Mouse (Mus musculus): ENCODE results near the gene Wipf2. TPM values are rescaled to one million over a fixed set of nuclear protein-coding genes. Genes with fewer than 3 reads are reported as not detected.

Wipf2 gene
- polyA plus RNA-seq, 1 experiment from 2014 or later: 3.2 TPM

DNA sequence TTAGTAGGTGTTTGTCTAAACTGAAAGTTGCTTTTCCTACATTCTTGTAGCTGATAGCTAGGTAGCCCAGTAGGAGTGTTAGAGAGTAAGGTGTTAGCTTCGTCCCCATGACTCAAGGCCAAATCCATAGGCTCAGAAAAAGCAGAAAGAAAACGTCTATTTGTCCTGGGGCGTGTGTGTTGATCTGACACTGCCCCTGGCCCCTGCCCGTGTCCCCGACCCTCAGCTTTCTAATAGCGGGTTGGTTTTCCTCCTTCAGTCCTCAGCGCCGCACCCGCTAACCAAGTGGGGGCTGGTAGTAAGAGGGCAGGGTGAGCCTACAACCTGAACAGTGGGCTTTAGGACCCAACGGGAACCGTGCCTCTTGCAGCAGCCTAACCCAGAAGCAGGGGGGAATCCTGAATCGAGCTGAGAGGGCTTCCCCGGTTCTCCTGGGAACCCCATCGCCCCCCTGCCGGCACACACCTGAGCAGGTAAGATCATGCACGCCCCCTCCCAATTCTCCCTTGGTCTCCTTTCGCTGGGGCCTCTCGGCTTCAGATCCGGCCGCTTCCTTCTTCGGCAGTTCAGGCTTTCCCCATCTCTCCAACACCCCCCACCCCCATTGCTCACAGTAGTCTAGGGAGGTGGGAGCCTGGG is 64.1 kb downstream of the Wipf2 start, which contains the start of gene Rara:
TSS of gene Rara (plus strand) at position 381 of the 639 bp plus-strand sequence.
- 5% methylated on average over 21 of the region's 21 CpGs for WGBS
- Histone ChIP-seq H3K9ac (ENCODE audit: low read length) (peak within 1 kb of the TSS; percentile 92), H3K4me2 (ENCODE audit: low read length) (peak within 1 kb of the TSS; percentile 69), H3K27ac (replicated peaks in 1 of 2; ENCODE audit: control insufficient read depth in 1 of 2, insufficient read depth in 1 of 2, low read depth in 2 of 2, low read length in 2 of 2) (peak within 1 kb of the TSS; percentile 97 to 100), H3K9me3 (ENCODE audit: control insufficient read depth, low read length) (no peaks in the 10 kb centered on the region), H3K36me3 (ENCODE audit: control insufficient read depth, insufficient read depth, low read length) (no peaks in the 10 kb centered on the region), H3K4me3 (ENCODE audit: control insufficient read depth in 1 of 2, insufficient read depth in 1 of 2, low read depth in 1 of 2, low read length in 2 of 2) (peak within 1 kb of the TSS; percentile 74 to 85), H3K27me3 (ENCODE audit: control insufficient read depth, insufficient read depth, low read length) (no peaks in the 10 kb centered on the region), H3K4me1 (ENCODE audit: control insufficient read depth in 2 of 2, insufficient read depth in 2 of 2, low read length in 2 of 2) (peaks cover 63 to 79% of the 10 kb centered on the region in 2 experiments)
- ATAC-seq (ENCODE audit: insufficient number of reproducible peaks, insufficient read depth, low FRiP score, low read depth): no peak

DNA sequence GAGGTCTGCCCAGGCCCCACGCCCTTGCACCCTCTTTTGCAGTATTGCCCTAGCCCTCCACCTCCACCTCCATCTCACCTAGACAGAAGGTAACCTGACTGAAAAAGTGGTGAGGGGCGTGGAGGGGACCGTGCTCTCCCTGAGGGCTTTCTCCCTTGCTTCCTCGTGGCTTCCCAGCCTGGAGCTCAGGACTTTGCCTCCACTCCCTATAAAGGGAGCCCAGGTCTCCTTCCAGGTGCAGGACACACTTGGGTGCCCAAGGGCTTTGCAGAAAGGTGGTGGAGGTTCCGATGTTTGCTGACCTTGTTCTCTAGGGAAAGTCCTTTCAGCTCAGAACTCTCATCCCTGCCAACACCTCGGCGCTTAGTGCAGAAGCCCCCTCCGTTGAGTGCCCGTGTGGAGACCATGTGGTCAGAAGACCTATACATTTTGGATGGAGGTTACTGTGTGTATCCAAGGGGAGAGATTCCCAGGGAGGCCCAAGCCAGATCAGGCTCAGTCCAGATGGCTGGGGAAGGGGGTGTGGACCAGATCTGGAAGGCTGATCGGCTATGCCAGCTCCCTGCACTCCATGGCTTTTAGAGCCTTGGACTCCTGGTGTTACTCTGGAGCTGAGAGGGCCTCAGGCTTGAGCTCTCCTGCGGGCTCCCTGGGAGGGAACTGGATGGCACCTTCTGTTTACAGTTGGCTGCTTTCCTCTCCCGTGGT is 64.9 kb downstream of the Wipf2 start:
- WGBS: 5% methylated on average over 12 of the region's 12 CpGs
- H3K9me3 ChIP-seq (ENCODE audit: control insufficient read depth, low read length): no peaks in the 10 kb centered on the region
- peaks cover 70 to 81% of the 10 kb centered on the region in 2 experiments for H3K4me1 ChIP-seq (ENCODE audit: control insufficient read depth in 2 of 2, insufficient read depth in 2 of 2, low read length in 2 of 2)
- no peaks in the 10 kb centered on the region for H3K36me3 ChIP-seq (ENCODE audit: control insufficient read depth, insufficient read depth, low read length)
- H3K9ac ChIP-seq (ENCODE audit: low read length): peak overlapping the region; percentile 92
- H3K4me3 ChIP-seq (ENCODE audit: control insufficient read depth in 1 of 2, insufficient read depth in 1 of 2, low read depth in 1 of 2, low read length in 2 of 2): peak overlapping the region; percentile 74 to 85
- H3K27me3 ChIP-seq (ENCODE audit: control insufficient read depth, insufficient read depth, low read length): no peaks in the 10 kb centered on the region
- peak overlapping the region; percentile 69 for H3K4me2 ChIP-seq (ENCODE audit: low read length)
- peak overlapping the region; percentile 97 to 100 for H3K27ac ChIP-seq (replicated peaks in 1 of 2; ENCODE audit: control insufficient read depth in 1 of 2, insufficient read depth in 1 of 2, low read depth in 2 of 2, low read length in 2 of 2)
- ATAC-seq (ENCODE audit: insufficient number of reproducible peaks, insufficient read depth, low FRiP score, low read depth): no peak

DNA sequence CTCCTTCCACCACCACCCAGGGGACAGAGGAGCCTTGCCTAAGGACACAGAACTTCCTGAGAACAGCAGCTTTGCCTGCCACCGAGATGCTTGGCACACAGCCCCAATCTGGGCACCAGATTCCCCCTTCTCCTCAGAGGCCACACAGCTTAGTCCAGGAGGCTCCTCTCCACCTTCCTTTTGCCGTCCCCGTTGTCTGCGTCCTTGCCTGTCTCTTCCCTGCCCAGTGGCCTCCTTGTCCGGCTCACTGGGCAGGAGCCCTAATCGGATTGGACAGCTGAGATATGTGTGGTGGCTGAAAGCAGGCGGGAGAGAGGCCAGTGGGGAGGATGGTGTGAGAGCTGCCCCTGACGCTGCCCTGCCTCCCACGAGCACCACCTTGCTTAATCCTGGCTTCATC is 66.1 kb downstream of the Wipf2 start:
- H3K36me3 ChIP-seq (ENCODE audit: control insufficient read depth, insufficient read depth, low read length): no peaks in the 10 kb centered on the region
- H3K4me1 ChIP-seq (ENCODE audit: control insufficient read depth in 2 of 2, insufficient read depth in 2 of 2, low read length in 2 of 2): peaks cover 70 to 85% of the 10 kb centered on the region in 2 experiments
- H3K4me2 ChIP-seq (ENCODE audit: low read length): peak overlapping the region; percentile 69
- H3K27ac ChIP-seq (replicated peaks in 1 of 2; ENCODE audit: control insufficient read depth in 1 of 2, insufficient read depth in 1 of 2, low read depth in 2 of 2, low read length in 2 of 2): peak overlapping the region; percentile 97 to 100
- ATAC-seq (ENCODE audit: insufficient number of reproducible peaks, insufficient read depth, low FRiP score, low read depth): no peak
- H3K9ac ChIP-seq (ENCODE audit: low read length): peak overlapping the region; percentile 92
- 0% methylated on average over 9 of the region's 9 CpGs for WGBS
- no peaks in the 10 kb centered on the region for H3K9me3 ChIP-seq (ENCODE audit: control insufficient read depth, low read length)
- H3K27me3 ChIP-seq (ENCODE audit: control insufficient read depth, insufficient read depth, low read length): no peaks in the 10 kb centered on the region
- H3K4me3 ChIP-seq (ENCODE audit: control insufficient read depth in 1 of 2, insufficient read depth in 1 of 2, low read depth in 1 of 2, low read length in 2 of 2): peak overlapping the region; percentile 74 to 85

DNA sequence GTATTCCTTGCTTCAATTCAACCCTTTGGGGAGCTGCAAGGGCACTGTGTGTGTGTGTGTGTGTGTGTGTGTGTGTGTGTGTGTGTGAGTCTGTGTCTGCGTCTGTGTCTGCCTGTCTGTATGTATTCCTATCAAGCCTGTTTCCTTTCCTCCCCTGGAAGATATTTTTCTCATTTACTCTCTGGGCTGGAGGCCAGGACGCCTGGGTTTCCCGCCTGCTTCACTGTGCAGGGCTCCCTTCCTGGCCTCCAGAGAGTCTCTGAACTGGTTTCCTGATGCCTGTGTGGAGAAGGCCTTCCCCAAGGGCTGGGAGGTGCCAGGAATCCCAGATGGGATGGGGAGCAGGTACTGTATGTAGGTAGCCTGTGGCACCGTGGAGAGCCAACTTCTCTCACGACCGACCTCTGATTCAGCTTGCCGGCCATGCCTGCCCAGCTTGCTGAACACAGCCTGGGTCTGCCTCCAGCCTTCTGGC is 66.7 kb downstream of the Wipf2 start:
- peak overlapping the region; percentile 74 to 85 for H3K4me3 ChIP-seq (ENCODE audit: control insufficient read depth in 1 of 2, insufficient read depth in 1 of 2, low read depth in 1 of 2, low read length in 2 of 2)
- ATAC-seq (ENCODE audit: insufficient number of reproducible peaks, insufficient read depth, low FRiP score, low read depth): no peak
- H3K4me1 ChIP-seq (ENCODE audit: control insufficient read depth in 2 of 2, insufficient read depth in 2 of 2, low read length in 2 of 2): peaks cover 65 to 79% of the 10 kb centered on the region in 2 experiments
- peak overlapping the region; percentile 97 to 100 for H3K27ac ChIP-seq (replicated peaks in 1 of 2; ENCODE audit: control insufficient read depth in 1 of 2, insufficient read depth in 1 of 2, low read depth in 2 of 2, low read length in 2 of 2)
- peak overlapping the region; percentile 69 for H3K4me2 ChIP-seq (ENCODE audit: low read length)
- no peaks in the 10 kb centered on the region for H3K9me3 ChIP-seq (ENCODE audit: control insufficient read depth, low read length)
- no peaks in the 10 kb centered on the region for H3K27me3 ChIP-seq (ENCODE audit: control insufficient read depth, insufficient read depth, low read length)
- H3K9ac ChIP-seq (ENCODE audit: low read length): peak overlapping the region; percentile 92
- 11% methylated on average over 7 of the region's 7 CpGs for WGBS
- H3K36me3 ChIP-seq (ENCODE audit: control insufficient read depth, insufficient read depth, low read length): 0 out of 2 replicates have a peak, but pooled peaks cover 1% of the 10 kb centered on the region

DNA sequence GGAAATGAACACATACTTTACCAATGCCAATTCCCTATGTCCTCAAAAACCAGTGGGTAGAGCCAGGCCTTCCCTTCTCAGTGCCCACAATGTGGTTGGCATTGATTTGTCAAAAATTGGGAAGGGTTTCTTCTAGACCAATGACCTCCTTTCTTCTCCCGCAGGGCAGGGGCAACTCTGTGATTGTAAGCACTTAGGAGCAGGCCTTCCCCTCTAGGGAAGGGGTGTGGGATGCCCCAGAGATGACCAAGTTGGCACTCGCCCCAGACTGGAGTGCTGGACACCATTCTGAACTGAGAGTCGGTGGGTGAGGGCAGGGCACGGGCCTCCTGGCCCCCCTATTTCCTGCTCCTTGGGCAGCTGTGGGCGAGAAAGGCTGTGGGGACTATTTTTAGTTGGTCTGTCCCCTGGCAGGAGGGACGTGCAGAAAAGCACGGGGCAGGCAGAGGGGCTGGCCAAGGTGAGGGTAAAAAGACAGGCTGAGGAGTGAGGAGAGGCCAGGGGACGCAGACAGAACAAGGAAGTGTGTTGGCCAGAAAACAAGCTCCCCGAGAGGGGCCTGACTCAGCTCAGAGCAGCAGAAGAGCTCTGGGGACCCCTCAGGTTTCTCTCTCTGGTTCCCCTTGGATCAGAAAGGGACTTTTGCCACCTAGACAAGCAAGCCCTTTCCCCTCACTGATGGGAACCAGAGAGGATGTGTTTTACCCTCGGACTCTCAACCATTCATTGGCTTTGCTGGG is 67.5 kb downstream of the Wipf2 start:
- Histone ChIP-seq H3K4me2 (ENCODE audit: low read length) (peak overlapping the region; percentile 69), H3K27me3 (ENCODE audit: control insufficient read depth, insufficient read depth, low read length) (no peaks in the 10 kb centered on the region), H3K4me1 (ENCODE audit: control insufficient read depth in 2 of 2, insufficient read depth in 2 of 2, low read length in 2 of 2) (peaks cover 63 to 73% of the 10 kb centered on the region in 2 experiments), H3K27ac (replicated peaks in 1 of 2; ENCODE audit: control insufficient read depth in 1 of 2, insufficient read depth in 1 of 2, low read depth in 2 of 2, low read length in 2 of 2) (peak overlapping the region; percentile 97 to 100), H3K4me3 (ENCODE audit: control insufficient read depth in 1 of 2, insufficient read depth in 1 of 2, low read depth in 1 of 2, low read length in 2 of 2) (peak overlapping the region in 1 of 2 experiments; percentile 74; a peak in 2 of 4 replicates), H3K36me3 (ENCODE audit: control insufficient read depth, insufficient read depth, low read length) (0 out of 2 replicates have a peak, but pooled peaks cover 4% of the 10 kb centered on the region), H3K9ac (ENCODE audit: low read length) (peak overlapping the region; percentile 92), H3K9me3 (ENCODE audit: control insufficient read depth, low read length) (no peaks in the 10 kb centered on the region)
- peak; percentile 70 for ATAC-seq (ENCODE audit: insufficient number of reproducible peaks, insufficient read depth, low FRiP score, low read depth)
- WGBS: 4% methylated on average over 10 of the region's 10 CpGs

DNA sequence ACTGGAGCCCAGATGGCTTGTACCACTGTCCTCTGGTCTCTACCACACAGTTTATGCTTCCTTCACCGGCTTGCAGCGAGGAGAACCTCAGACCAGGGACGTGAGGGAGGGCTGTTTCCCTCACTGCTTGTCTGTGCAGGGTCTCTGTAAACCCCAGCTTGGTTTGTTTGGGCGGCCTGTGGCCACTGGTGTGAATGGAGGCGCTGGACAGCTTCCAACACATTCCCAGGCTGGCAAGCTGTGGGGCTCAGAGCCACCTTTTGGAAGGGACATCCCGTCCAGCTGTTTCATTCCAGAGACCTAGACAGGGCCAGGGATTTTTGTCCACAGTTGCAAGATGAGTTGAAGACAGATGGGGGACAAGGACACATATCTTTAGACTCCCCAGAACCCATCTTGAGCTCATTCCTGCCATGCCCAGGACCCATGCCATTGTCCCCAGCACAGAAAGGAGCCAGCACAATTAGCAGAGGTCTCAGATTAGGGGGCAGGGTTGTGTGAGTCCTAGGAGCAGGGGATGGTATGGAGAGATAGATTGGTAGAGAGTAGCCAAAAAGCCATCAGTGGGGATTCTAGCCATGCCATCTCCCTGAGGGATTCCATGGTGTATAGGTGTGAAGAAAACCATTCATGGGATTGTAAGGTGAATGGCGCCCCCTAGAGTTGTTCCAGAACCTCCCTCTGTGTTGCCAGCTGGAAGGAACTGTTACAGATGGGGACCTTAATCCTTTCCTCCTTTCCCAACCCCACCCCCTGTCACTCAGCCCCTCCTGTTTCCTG is 68.3 kb downstream of the Wipf2 start:
- H3K27ac ChIP-seq (replicated peaks in 1 of 2; ENCODE audit: control insufficient read depth in 1 of 2, insufficient read depth in 1 of 2, low read depth in 2 of 2, low read length in 2 of 2): peak overlapping the region; percentile 97 to 100
- no peak for ATAC-seq (ENCODE audit: insufficient number of reproducible peaks, insufficient read depth, low FRiP score, low read depth)
- H3K4me2 ChIP-seq (ENCODE audit: low read length): peak overlapping the region; percentile 69
- no peak overlapping the region; a peak in 1 of 4 replicates for H3K4me3 ChIP-seq (ENCODE audit: control insufficient read depth in 1 of 2, insufficient read depth in 1 of 2, low read depth in 1 of 2, low read length in 2 of 2)
- WGBS: 8% methylated on average over 7 of the region's 7 CpGs
- H3K27me3 ChIP-seq (ENCODE audit: control insufficient read depth, insufficient read depth, low read length): no peaks in the 10 kb centered on the region
- peaks cover 63 to 72% of the 10 kb centered on the region in 2 experiments for H3K4me1 ChIP-seq (ENCODE audit: control insufficient read depth in 2 of 2, insufficient read depth in 2 of 2, low read length in 2 of 2)
- H3K36me3 ChIP-seq (ENCODE audit: control insufficient read depth, insufficient read depth, low read length): 0 out of 2 replicates have a peak, but pooled peaks cover 4% of the 10 kb centered on the region
- H3K9ac ChIP-seq (ENCODE audit: low read length): peak overlapping the region; percentile 92
- H3K9me3 ChIP-seq (ENCODE audit: control insufficient read depth, low read length): no peaks in the 10 kb centered on the region
